Mouse (Mus musculus): ENCODE measurements around the gene Ackr2. TPM values are rescaled to one million over a fixed set of nuclear protein-coding genes. Genes with fewer than 3 reads are reported as not detected.

The Ackr2 gene
- total and polyA plus RNA-seq, 3 experiments = 0.84 to 3.1 (median 2.4) TPM

DNA sequence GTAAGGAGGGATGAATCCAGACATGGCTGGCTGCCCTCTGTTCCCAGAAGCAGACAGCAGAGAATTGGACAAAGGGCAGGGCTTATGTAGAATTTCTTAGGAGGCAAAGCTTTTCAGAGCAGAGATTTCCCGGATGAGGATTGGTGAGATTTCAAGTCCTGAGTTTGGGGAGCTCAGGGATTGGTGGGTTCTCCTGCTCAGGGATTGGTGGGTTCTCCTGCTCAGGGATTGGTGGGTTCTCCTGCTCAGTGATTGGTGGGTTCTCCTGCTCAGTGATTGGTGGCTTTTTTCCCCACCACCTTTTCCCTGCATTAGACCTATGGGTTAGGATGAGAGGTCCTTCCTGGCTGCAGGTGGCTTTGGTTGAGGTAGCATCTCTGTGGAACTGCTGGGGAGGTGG is 38.8 kb downstream of the Ackr2 start:
- H3K9ac ChIP-seq (ENCODE audit: low read depth, low read length) = no peak overlapping the region
- WGBS = 63% methylated on average over 1 of the region's 1 CpGs
- no peaks in the 10 kb centered on the region for H3K79me2 ChIP-seq (replicated peaks; ENCODE audit: control insufficient read depth, insufficient read depth, low read length)
- TF ChIP-seq CTCF (IDR thresholded peaks at IDR 0.05) (no peak), POLR2A (IDR thresholded peaks at IDR 0.05; ENCODE audit: insufficient read depth, low read depth, low read length) (no peak), EP300 (IDR thresholded peaks at IDR 0.05; ENCODE audit: insufficient read depth, low read depth, low read length) (no peak)
- H3K4me3 ChIP-seq = no peak overlapping the region
- intact Hi-C loops (cut with DNase I) = no loop called here
- H3K27me3 ChIP-seq (ENCODE audit: control insufficient read depth, insufficient read depth, low read length) = 0 out of 2 replicates have a peak, but pooled peaks cover 3% of the 10 kb centered on the region
- DNase-seq = no peak
- H3K4me1 ChIP-seq (ENCODE audit: control insufficient read depth, insufficient read depth, low read length) = no peaks in the 10 kb centered on the region
- H3K36me3 ChIP-seq (ENCODE audit: control insufficient read depth, insufficient read depth, low read length) = no peaks in the 10 kb centered on the region
- H3K27ac ChIP-seq = no peak overlapping the region

GRCm38 (mm10) chr9:121937451-121937864 is 39.3 kb downstream of the Ackr2 start:
- H3K79me2 ChIP-seq (replicated peaks; ENCODE audit: control insufficient read depth, insufficient read depth, low read length) = no peaks in the 10 kb centered on the region
- intact Hi-C loops (cut with DNase I) = no loop called here
- no peak overlapping the region for H3K9ac ChIP-seq (ENCODE audit: low read depth, low read length)
- H3K36me3 ChIP-seq (ENCODE audit: control insufficient read depth, insufficient read depth, low read length) = no peaks in the 10 kb centered on the region
- 44% methylated on average over 6 of the region's 6 CpGs for WGBS
- DNase-seq = no peak
- H3K4me3 ChIP-seq = no peak overlapping the region
- no peak overlapping the region for H3K27ac ChIP-seq
- TF ChIP-seq CTCF (IDR thresholded peaks at IDR 0.05) (no peak), POLR2A (IDR thresholded peaks at IDR 0.05; ENCODE audit: insufficient read depth, low read depth, low read length) (no peak)
- 0 out of 2 replicates have a peak, but pooled peaks cover 3% of the 10 kb centered on the region for H3K27me3 ChIP-seq (ENCODE audit: control insufficient read depth, insufficient read depth, low read length)
- H3K4me1 ChIP-seq (ENCODE audit: control insufficient read depth, insufficient read depth, low read length) = no peaks in the 10 kb centered on the region

DNA sequence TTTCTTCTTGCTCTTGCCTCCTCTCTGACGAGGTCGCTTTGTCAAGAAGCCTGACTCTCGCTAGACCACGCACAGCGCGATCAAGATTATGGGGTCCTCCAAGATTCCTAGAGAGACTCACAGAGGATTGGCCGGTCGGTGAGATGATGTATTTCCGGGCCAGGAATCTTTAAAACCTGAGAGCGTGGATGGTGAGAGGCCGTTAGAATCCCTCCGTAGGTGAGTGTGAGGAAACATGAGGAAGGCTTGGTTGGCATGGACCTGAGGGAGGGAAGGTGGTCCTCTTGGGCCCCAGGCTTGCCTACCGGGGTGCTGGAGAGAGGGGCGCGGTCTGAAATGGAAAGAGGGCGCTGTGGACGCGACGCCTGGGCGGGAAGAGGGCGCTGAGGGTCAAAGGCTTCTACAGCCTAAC is 39.8 kb downstream of the Ackr2 start:
- TF ChIP-seq EP300 (IDR thresholded peaks at IDR 0.05; ENCODE audit: insufficient read depth, low read depth, low read length) (no peak), POLR2A (IDR thresholded peaks at IDR 0.05; ENCODE audit: insufficient read depth, low read depth, low read length) (no peak), CTCF (IDR thresholded peaks at IDR 0.05) (no peak)
- H3K79me2 ChIP-seq (replicated peaks; ENCODE audit: control insufficient read depth, insufficient read depth, low read length) = no peaks in the 10 kb centered on the region
- no peaks in the 10 kb centered on the region for H3K4me1 ChIP-seq (ENCODE audit: control insufficient read depth, insufficient read depth, low read length)
- H3K27me3 ChIP-seq (ENCODE audit: control insufficient read depth, insufficient read depth, low read length) = 0 out of 2 replicates have a peak, but pooled peaks cover 3% of the 10 kb centered on the region
- H3K27ac ChIP-seq = no peak overlapping the region
- WGBS = 56% methylated on average over 21 of the region's 21 CpGs
- intact Hi-C loops (cut with DNase I) = no loop called here
- H3K4me3 ChIP-seq = no peak overlapping the region
- H3K36me3 ChIP-seq (ENCODE audit: control insufficient read depth, insufficient read depth, low read length) = no peaks in the 10 kb centered on the region
- no peak for DNase-seq
- no peak overlapping the region for H3K9ac ChIP-seq (ENCODE audit: low read depth, low read length)

GRCm38 (mm10) chr9:121943005-121943404 is 44.9 kb downstream of the Ackr2 start:
- DNase-seq = peak in 1 of 2 experiments; percentile 15
- Histone ChIP-seq H3K79me2 (replicated peaks; ENCODE audit: control insufficient read depth, insufficient read depth, low read length) (no peaks in the 10 kb centered on the region), H3K27me3 (ENCODE audit: control insufficient read depth, insufficient read depth, low read length) (no peaks in the 10 kb centered on the region), H3K27ac (no peak overlapping the region), H3K4me3 (no peak overlapping the region), H3K36me3 (ENCODE audit: control insufficient read depth, insufficient read depth, low read length) (no peaks in the 10 kb centered on the region), H3K4me1 (ENCODE audit: control insufficient read depth, insufficient read depth, low read length) (no peaks in the 10 kb centered on the region), H3K9ac (ENCODE audit: low read depth, low read length) (no peak overlapping the region)
- WGBS = 81% methylated on average over 3 of the region's 3 CpGs
- TF ChIP-seq EP300 (IDR thresholded peaks at IDR 0.05; ENCODE audit: insufficient read depth, low read depth, low read length) (no peak), POLR2A (IDR thresholded peaks at IDR 0.05; ENCODE audit: insufficient read depth, low read depth, low read length) (no peak)
- intact Hi-C loops (cut with DNase I) = no loop called here

DNA sequence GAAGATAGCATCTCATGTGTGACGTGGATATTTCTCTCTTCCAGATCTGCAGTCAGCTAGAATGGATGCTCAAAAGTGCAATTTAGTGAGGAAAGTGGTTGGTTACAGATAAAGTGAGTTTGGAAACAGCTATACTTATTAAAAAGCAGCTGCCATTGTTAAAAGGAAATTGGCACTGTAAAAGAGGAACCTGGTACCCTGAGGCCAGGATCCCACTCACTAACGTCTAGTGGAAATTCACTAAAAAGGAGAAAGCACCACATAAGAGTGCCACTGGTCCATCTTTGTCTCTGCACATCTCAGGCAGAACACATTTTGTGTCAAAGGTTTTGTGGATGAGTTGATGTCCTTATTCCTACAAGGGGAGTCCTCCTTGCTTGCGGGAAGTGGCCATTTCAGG is 45.5 kb downstream of the Ackr2 start:
- H3K27ac ChIP-seq = no peak overlapping the region
- WGBS = 84% methylated on average over 3 of the region's 3 CpGs
- no peak overlapping the region for H3K4me3 ChIP-seq
- no peaks in the 10 kb centered on the region for H3K36me3 ChIP-seq (ENCODE audit: control insufficient read depth, insufficient read depth, low read length)
- H3K79me2 ChIP-seq (replicated peaks; ENCODE audit: control insufficient read depth, insufficient read depth, low read length) = no peaks in the 10 kb centered on the region
- H3K9ac ChIP-seq (ENCODE audit: low read depth, low read length) = no peak overlapping the region
- TF ChIP-seq POLR2A (IDR thresholded peaks at IDR 0.05; ENCODE audit: insufficient read depth, low read depth, low read length) (no peak), EP300 (IDR thresholded peaks at IDR 0.05; ENCODE audit: insufficient read depth, low read depth, low read length) (no peak), CTCF (IDR thresholded peaks at IDR 0.05) (no peak)
- no peak for DNase-seq
- intact Hi-C loops (cut with DNase I) = no loop called here
- H3K27me3 ChIP-seq (ENCODE audit: control insufficient read depth, insufficient read depth, low read length) = no peaks in the 10 kb centered on the region
- H3K4me1 ChIP-seq (ENCODE audit: control insufficient read depth, insufficient read depth, low read length) = peaks cover 2% of the 10 kb centered on the region; the same call in 1 of the 2 replicates

- Histone ChIP-seq H3K27ac (no peak overlapping the region), H3K36me3 (ENCODE audit: control insufficient read depth, insufficient read depth, low read length) (no peaks in the 10 kb centered on the region), H3K4me1 (ENCODE audit: control insufficient read depth, insufficient read depth, low read length) (peaks cover 2% of the 10 kb centered on the region; the same call in 1 of the 2 replicates), H3K4me3 (no peak overlapping the region), H3K27me3 (ENCODE audit: control insufficient read depth, insufficient read depth, low read length) (no peaks in the 10 kb centered on the region), H3K9ac (ENCODE audit: low read depth, low read length) (no peak overlapping the region), H3K79me2 (replicated peaks; ENCODE audit: control insufficient read depth, insufficient read depth, low read length) (no peaks in the 10 kb centered on the region)
- DNase-seq = peak; percentile 57 to 70
- 7% methylated on average over 4 of the region's 4 CpGs for WGBS
- intact Hi-C loops (cut with DNase I) = loop anchor here (1.0 to 5.0 kb wide), 3 partner anchors 38 to 300 kb away; no protein-coding TSS in a partner anchor
- no peak for TF ChIP-seq EP300 (IDR thresholded peaks at IDR 0.05; ENCODE audit: insufficient read depth, low read depth, low read length)
- TF ChIP-seq CTCF (IDR thresholded peaks at IDR 0.05) = peak; percentile 73
- no peak for TF ChIP-seq POLR2A (IDR thresholded peaks at IDR 0.05; ENCODE audit: insufficient read depth, low read depth, low read length)
These were observed 49.6 kb downstream of the Ackr2 start for GRCm38 (mm10) chr9:121947784-121948183.

Data from heart, adult 2 months (tissue).